Mouse (Mus musculus): ENCODE data around the gene Gbp2b. TPM values are rescaled to one million over a fixed set of nuclear protein-coding genes. Genes with fewer than 3 reads are reported as not detected.

Gene Gbp2b
- polyA plus RNA-seq (2021; fragmentation: Nextera tagmentation) = not detected in 2 replicates
- long read RNA-seq, experiment 1 = 0 reads
- long read RNA-seq, experiment 2 = 0 reads

GRCm38 (mm10) chr3:142594547-142594946 is at the start of gene Gbp2b:
Gene Gbp2b, plus strand, starts transcription at chr3:142594847.

GRCm38 (mm10) chr3:142559632-142560228 is 34.9 kb upstream of the Gbp2b start, which contains the start of gene Gbp3:
Gene Gbp3, plus strand, starts transcription at chr3:142560026.

GRCm38 (mm10) chr3:142620111-142620955 is 25.7 kb downstream of the Gbp2b start, which contains the start of gene Gbp2:
Gene Gbp2, plus strand, starts transcription at chr3:142620602.

Small RNA genes within 50 kb of the gene (microRNA-seq; reads per million reads assigned to microRNA genes)
- gene Mir6381 = not detected

Other genes with a start within 250 kb of the Gbp2b start
- 10.4 and 11.9 TPM in 2 replicates for gene Pdlim5, start 199.2 kb upstream of the Gbp2b start, polyA plus RNA-seq (2021; fragmentation: Nextera tagmentation)
- gene Gbp5, start 100.9 kb upstream of the Gbp2b start, polyA plus RNA-seq (2021; fragmentation: Nextera tagmentation) = 0.30 and 0.77 TPM in 2 replicates
- 3.0 and 4.4 TPM in 2 replicates for gene Gbp7, start 64.5 kb upstream of the Gbp2b start, polyA plus RNA-seq (2021; fragmentation: Nextera tagmentation)
- gene Gbp3, start 34.8 kb upstream of the Gbp2b start, polyA plus RNA-seq (2021; fragmentation: Nextera tagmentation) = 2.7 and 5.5 TPM in 2 replicates
- 2.6 and 3.8 TPM in 2 replicates for gene Gbp2, start 25.8 kb downstream of the Gbp2b start, polyA plus RNA-seq (2021; fragmentation: Nextera tagmentation)
- 6.9 and 9.7 TPM in 2 replicates for gene Kyat3, start 106.2 kb downstream of the Gbp2b start, polyA plus RNA-seq (2021; fragmentation: Nextera tagmentation)
- 43.8 and 44.6 TPM in 2 replicates for gene Gtf2b, start 170.2 kb downstream of the Gbp2b start, polyA plus RNA-seq (2021; fragmentation: Nextera tagmentation)

Measured in layer of hippocampus, adult 6 months (tissue).